Mouse (Mus musculus) left cerebral cortex, postnatal 10 days (tissue): Measurements from ENCODE around the gene Rbpj. TPM values are rescaled to one million over a fixed set of nuclear protein-coding genes. Genes with fewer than 3 reads are reported as not detected.
A peak's percentile ranks its signal among the peaks of the same experiment; 100 is the strongest.
"Not testable (repeated sequence)": the region's sequence is repeated elsewhere in the genome, so short reads cannot be mapped to it uniquely, and the experiment has no call there.

Source experiments
- DNase-seq, 2 experiments: peaks; one replicate each; pipeline ENCODE4 v3.0.0; 2021 to 2022; ENCODE audit warnings: low spot score in 2 of 2, mixed read lengths in 1 of 2; ENCODE audit errors: extremely low spot score in 1 of 2
- intact Hi-C: fragments of 180-260 bp; cut with DNase I; formaldehyde crosslinking; loops from one replicate; pipeline ENCODE4 v1.15.1; 2025
- total RNA-seq, 2 experiments: library from RNA; stranded (reverse); gene quantifications; 2 replicates each; pipeline ENCODE4 v1.2.3; 2021

The Rbpj gene
- total RNA-seq, 2 experiments from 2014 or later, result 23.3 to 24.6 TPM

GRCm38 (mm10) chr5:53535096-53535495, 69.1 kb downstream of the Rbpj start:
- intact Hi-C loops, result no loop called here
- no peak for DNase-seq

- no peak for DNase-seq
- intact Hi-C loops, result no loop called here
Observed at GRCm38 (mm10) chr5:53536635-53537554, 70.9 kb downstream of the Rbpj start.

- no peak for DNase-seq
- intact Hi-C loops, result no loop called here
Observed at GRCm38 (mm10) chr5:53539860-53540633, 74.1 kb downstream of the Rbpj start.

GRCm38 (mm10) chr5:53542073-53542472, 76.1 kb downstream of the Rbpj start:
- intact Hi-C loops, result no loop called here
- DNase-seq, result no peak

- intact Hi-C loops, result no loop called here
- no peak for DNase-seq
Observed at GRCm38 (mm10) chr5:53543399-53543798, 77.4 kb downstream of the Rbpj start.

GRCm38 (mm10) chr5:53543945-53544344, 78.0 kb downstream of the Rbpj start:
- no peak for DNase-seq
- intact Hi-C loops, result no loop called here

- no peak for DNase-seq
- intact Hi-C loops, result no loop called here
Observed at GRCm38 (mm10) chr5:53546440-53546839, 80.5 kb downstream of the Rbpj start.

GRCm38 (mm10) chr5:53546979-53547472, 81.1 kb downstream of the Rbpj start:
- intact Hi-C loops, result no loop called here
- DNase-seq, result peak in 1 of 2 experiments; percentile 34

GRCm38 (mm10) chr5:53550329-53550728, 84.4 kb downstream of the Rbpj start:
- intact Hi-C loops, DNase-seq: not testable (repeated sequence)

GRCm38 (mm10) chr5:53551394-53551793, 85.4 kb downstream of the Rbpj start:
- no peak for DNase-seq
- intact Hi-C loops, result no loop called here

- intact Hi-C loops, result no loop called here
- DNase-seq, result no peak
Observed at GRCm38 (mm10) chr5:53551910-53552309, 86.0 kb downstream of the Rbpj start.

- intact Hi-C loops, result no loop called here
- no peak for DNase-seq
Observed at GRCm38 (mm10) chr5:53553281-53553680, 87.3 kb downstream of the Rbpj start.

GRCm38 (mm10) chr5:53554180-53554579, 88.2 kb downstream of the Rbpj start:
- intact Hi-C loops, result no loop called here
- DNase-seq, result no peak

GRCm38 (mm10) chr5:53554926-53555325, 89.0 kb downstream of the Rbpj start:
- no peak for DNase-seq
- intact Hi-C loops, result no loop called here

GRCm38 (mm10) chr5:53555474-53555873, 89.5 kb downstream of the Rbpj start:
- intact Hi-C loops, result no loop called here

GRCm38 (mm10) chr5:53555929-53556328, 90.0 kb downstream of the Rbpj start:
- DNase-seq, result no peak
- intact Hi-C loops, result no loop called here

More at GRCm38 (mm10) chr5:53555474-53555873, 89.5 kb downstream of the Rbpj start:
- no peak for DNase-seq

GRCm38 (mm10) chr5:53557544-53558260, 91.8 kb downstream of the Rbpj start:
- DNase-seq, result no peak
- intact Hi-C loops, result no loop called here

GRCm38 (mm10) chr5:53561160-53561559, 95.2 kb downstream of the Rbpj start:
- intact Hi-C loops, result no loop called here
- DNase-seq, result no peak

GRCm38 (mm10) chr5:53564309-53564708, 98.4 kb downstream of the Rbpj start:
- no peak for DNase-seq
- intact Hi-C loops, result no loop called here
